Mouse (Mus musculus) left cerebral cortex, postnatal 4 days (tissue): ENCODE data around the gene Rad17. TPM values are rescaled to one million over a fixed set of nuclear protein-coding genes. Genes with fewer than 3 reads are reported as not detected.
A peak's percentile ranks its signal among the peaks of the same experiment; 100 is the strongest.

Experiments
- DNase-seq: peaks from one replicate; pipeline ENCODE4 v3.0.0-alpha.2; 2022
- intact Hi-C: fragments of 180-260 bp; cut with DNase I; formaldehyde crosslinking; loops from one replicate; pipeline ENCODE4 v1.15.1; 2025
- total RNA-seq, 2 experiments: library from RNA; stranded (reverse); gene quantifications; 2 replicates each; pipeline ENCODE4 v1.2.3; 2021

Rad17 gene
- total RNA-seq, 2 experiments from 2014 or later: 15.3 to 16.0 TPM

DNA sequence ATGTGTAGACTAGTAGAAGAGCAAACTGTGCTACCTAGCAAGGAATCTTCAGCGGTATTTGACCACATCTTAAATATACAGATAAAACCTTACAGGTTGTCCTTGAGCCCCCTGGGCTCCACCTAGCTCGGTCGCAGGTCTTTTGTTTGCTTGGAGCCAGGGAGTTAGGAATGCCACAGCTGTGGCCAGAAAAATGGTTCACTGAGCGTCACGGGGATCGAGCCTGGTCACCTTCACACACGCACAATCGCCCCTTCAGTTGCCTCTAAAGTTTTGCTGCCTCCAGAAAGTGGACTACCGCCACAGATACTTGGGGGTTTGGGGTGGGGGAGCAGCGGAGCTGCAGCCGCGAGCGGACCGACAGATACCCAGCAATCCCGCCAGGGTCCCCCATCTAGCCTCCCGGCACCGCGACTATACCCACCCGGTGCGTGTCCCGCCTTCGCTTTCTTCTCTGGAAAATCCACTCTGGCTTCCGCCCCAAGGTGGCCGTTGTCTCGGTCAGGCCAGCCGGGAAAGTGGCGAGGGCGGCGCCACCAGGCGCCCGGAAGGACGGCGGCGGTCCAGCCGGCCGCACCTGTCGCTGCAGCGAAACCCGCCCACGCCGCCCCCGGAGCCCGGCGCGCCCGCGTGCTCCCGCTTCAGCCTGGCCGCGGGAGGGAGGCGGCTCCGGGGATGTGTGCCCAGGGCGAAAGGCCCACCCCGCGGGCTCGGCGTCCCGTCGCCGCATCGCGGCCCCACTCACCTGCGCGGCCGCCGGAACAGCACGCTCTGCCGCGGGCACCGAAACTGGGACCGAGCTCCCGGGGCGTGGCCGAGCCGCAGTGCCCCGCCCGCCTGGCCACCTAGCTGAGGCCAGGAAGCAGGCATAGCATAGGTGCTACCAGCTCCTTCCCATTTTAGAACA lies 34.4 kb downstream of the Rad17 start, which contains the start of gene Marveld2:
TSS of gene Marveld2 (minus strand) at position 791 of the 907 bp plus-strand sequence.
- intact Hi-C loops: no loop called here
- peak; percentile 15 for DNase-seq

DNA sequence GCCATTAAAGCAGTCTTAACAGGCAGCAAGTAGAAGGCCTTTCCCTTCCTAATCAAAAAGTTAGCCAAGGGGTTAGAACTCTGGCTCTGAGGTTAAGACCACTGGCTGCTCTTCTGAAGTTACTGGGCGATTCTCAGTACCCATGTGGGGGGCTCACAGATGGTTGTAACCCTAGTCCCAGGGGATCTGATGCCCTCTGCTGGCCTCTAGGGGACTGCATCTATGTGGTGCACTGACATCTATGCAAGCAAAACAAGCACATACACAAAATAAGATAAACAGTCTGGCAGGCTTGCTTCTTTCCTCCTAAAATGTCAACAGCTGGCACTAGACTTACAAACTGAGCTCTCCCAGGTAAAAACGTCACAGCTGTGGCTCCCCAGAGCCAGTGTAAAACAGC lies 37.9 kb downstream of the Rad17 start:
- no peak for DNase-seq
- intact Hi-C loops: no loop called here

DNA sequence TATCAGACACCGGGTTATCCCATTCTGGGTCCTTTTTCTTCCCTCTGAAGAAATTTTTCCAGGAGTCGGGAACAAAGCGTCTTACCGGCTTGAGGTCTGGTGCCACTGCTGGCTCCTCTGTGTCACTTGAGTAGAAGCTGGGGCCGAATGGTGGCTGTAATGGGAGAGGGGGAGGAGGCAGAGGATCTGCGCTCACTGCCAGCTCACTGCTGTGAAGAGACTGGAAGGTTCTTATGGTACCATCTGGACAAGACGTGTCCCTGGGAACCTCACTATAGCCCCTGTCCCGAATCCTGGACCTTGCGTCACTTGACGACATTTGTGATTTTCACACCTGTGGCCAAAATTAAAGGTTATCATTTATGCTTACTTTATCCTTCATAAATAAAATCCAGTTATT lies 38.6 kb downstream of the Rad17 start:
- intact Hi-C loops: no loop called here
- DNase-seq: peak; percentile 24

DNA sequence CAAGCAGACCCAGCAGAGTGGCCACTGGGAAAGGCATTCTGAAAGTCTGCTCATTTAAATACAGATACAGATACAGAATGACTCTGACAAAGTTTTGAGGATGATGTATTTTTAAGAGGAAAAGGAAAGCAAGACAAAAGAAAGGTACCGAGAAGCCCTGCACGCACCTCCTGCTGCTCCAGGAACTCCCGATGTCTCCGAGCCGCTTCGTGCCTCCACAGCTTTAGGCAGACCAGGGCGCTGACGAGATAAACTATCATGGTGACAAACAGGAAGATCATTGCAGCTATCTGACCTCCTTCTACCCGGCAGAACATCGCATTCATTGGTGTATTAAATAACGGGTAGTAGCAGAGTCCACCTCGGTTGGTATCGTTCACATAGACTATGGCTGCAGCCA lies 39.6 kb downstream of the Rad17 start:
- intact Hi-C loops: no loop called here
- DNase-seq: no peak

DNA sequence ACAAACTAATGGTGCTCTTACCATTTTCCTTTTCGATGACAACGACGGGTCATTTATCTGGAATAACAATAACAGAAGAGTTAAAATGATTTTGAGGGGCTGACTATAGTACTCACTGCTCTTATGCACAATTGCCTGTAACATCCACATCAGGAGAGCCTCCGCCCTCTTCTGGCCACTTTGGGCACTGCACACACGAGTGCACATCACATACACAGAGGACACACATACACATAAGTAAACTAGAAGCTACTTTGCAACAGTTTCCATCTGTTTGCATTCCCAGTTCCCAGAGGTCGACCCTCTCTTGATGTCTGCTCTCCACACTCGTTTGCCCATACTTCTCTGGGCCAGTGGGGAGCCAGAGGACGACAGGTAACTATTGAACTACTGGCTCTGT lies 43.1 kb downstream of the Rad17 start:
- intact Hi-C loops: no loop called here
- DNase-seq: no peak

DNA sequence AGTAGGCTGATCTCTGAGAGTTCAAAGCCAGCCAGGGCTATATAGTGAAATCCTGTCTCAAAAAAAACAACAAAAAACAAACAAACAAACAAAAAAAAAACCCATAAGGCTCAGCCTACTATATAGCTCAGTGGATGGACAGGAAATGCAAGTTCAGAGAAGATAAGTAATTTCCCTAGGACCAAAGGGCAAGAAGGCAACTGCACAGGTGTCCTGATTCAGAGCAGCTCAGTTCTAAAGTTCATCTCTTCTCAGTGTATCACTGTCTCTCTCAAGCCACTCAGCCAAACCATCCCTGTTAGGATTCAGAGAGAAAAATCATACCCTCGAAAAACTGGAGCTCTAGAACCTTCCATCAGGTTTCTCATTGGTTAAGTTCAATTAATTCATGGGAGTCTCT lies 45.0 kb downstream of the Rad17 start:
- DNase-seq: no peak
- intact Hi-C loops: no loop called here

DNA sequence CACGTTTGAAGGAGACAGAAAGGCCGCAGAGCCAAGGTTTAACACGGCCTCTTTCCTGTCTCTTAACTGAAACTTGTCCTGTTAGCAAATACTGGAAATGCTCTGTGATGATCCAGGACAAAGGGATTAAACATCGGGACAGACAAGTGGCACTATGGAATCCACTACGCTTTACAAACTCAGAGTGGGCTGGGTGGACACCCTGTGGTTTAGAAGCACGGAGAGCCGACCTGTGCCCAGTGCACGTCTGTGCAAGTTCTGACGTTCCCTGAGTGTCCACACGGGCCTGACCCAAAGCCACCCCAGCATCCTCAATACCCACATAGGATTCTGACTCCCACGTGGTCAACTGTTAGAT lies 47.1 kb downstream of the Rad17 start:
- no peak for DNase-seq
- intact Hi-C loops: no loop called here

- DNase-seq: no peak
- intact Hi-C loops: no loop called here
These were observed 47.7 kb downstream of the Rad17 start for GRCm38 (mm10) chr13:100603031-100603737.

- no peak for DNase-seq
- intact Hi-C loops: no loop called here
These were observed 48.5 kb downstream of the Rad17 start for GRCm38 (mm10) chr13:100602239-100602902.

- intact Hi-C loops: no loop called here
- no peak for DNase-seq
These were observed 49.8 kb downstream of the Rad17 start for GRCm38 (mm10) chr13:100601034-100601433.

GRCm38 (mm10) chr13:100600317-100600716 lies 50.5 kb downstream of the Rad17 start:
- DNase-seq: no peak
- intact Hi-C loops: no loop called here

GRCm38 (mm10) chr13:100597284-100597683 lies 53.6 kb downstream of the Rad17 start:
- intact Hi-C loops: no loop called here
- no peak for DNase-seq

GRCm38 (mm10) chr13:100595552-100595885 lies 55.3 kb downstream of the Rad17 start:
- intact Hi-C loops: no loop called here
- DNase-seq: no peak

DNA sequence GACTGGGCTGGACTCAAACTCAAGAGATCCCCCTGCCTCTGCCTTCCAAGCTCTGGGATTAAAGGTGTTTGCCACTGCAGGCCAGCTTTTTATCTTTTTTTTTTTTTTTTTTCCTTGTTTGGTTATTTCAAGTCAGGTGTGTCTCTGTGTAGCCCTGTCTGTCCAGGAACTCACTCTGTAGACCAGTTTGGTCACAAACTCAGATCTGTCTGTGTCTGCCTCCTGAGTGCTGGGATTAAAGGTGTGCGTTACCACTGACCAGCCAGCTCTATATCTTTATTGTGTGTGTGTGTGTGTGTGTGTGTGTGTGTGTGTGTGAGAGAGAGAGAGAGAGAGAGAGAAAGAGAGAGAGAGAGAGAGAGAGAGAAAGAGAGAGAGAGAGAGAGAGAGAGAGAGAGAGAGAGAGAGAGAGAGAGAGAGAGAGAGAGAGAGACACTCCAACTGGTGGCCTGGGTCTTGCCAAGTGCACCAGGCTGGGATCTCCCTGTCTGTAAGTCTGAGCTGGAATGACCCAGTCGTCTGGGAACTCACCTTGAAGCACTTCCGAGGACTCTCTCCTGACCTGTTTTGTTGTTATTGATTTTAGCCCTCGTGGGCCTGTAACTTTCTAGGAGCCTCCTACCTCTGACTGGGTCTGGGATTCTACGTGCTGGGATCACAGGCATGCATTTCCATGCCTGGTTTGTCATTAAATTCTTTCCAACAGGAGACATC lies 55.9 kb downstream of the Rad17 start:
- DNase-seq: no peak
- intact Hi-C loops: no loop called here

GRCm38 (mm10) chr13:100594041-100594792 lies 56.6 kb downstream of the Rad17 start:
- DNase-seq: no peak
- intact Hi-C loops: no loop called here

DNA sequence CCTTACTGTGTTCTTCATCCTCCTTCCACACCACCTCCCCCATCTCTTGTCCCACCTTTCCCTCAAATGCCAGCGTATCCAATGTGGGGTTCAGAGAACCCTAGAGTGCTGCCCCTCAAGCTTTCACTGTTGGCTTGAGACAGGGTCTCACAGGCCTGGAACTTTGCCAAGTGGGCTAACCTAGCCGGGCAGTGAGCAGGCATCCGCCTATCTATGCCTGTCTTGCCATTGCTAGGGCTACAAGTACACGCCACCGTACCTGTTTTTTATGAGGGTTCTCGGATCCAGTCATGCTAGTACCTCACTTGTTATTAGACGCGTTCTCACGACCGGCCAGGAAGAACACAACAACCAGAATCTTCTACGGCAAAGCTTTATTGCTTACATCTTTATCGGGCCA lies 62.2 kb downstream of the Rad17 start:
- DNase-seq: no peak

DNA sequence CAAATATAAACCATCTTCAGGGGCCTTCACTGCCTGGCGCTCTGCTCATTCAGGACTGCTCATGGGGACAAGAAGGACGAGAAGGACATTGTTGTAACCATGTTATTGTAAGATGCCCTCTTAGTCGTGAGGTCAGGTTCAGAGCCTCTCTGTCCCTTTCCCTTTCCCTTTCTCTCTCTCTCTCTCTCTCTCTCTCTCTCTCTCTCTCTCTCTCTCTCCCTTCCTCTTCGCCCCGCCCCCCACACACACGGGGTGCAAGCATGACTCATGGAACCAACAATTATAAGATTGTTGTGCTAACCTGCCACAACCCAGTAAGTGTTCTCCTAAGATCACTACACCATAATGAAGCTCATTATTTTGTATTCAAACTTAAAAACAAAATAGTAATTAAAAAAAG lies 68.7 kb downstream of the Rad17 start:
- DNase-seq: no peak
- intact Hi-C loops: no loop called here

More for the DNA sequence above, 62.2 kb downstream of the Rad17 start:
- intact Hi-C loops: no loop called here

DNA sequence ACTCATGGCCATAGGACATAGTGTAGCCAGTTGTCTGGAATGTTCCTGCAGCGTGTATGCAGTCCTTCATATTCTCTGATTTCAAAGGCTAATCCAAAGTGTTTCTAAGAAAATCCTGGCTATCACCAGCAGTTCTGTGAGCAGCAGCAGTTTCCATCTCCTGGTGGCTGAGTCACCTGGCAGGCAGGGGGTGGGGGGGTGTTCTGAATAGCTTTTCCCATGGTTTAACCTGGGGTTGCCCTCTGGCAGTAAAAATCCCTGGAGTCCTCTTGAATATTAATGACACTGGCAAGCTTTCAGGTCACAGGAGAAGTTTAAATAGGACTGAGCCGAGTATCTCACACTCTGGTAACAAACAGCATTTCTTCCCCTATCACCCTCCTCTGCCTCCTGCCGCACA lies 69.2 kb downstream of the Rad17 start:
- intact Hi-C loops: no loop called here
- DNase-seq: no peak

- intact Hi-C loops: no loop called here
These were observed 70.9 kb downstream of the Rad17 start for GRCm38 (mm10) chr13:100579951-100580350.

DNA sequence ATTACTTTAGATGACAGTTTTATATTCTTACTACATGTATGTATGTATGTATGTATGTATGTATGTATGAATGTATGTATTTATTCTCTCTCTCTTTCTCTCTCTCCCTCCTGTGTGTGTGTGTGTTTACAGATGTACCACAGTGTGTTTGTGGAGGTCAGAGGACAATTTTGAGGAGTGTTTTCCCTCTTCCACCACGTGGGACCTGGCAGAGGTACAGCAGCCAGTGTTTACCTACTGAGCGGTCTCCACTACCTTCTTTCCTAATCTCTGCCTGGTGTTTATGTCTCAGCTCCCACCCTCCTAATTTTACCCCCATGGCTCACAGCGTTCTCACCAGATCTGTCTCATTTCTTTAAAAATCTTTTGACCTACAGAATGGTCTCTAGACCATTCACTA lies 71.6 kb downstream of the Rad17 start:
- intact Hi-C loops: no loop called here
- no peak for DNase-seq

More at GRCm38 (mm10) chr13:100579951-100580350, 70.9 kb downstream of the Rad17 start:
- no peak for DNase-seq
